Mouse (Mus musculus) spleen, adult 2 months (tissue): ENCODE data around the gene AI481877.

ENCODE experiments used
- CTCF ChIP-seq: fragments of 200-500 bp; IDR thresholded peaks from 2 replicates; pipeline ENCODE4 v1.5.1; 2011; ENCODE audit warnings: mild to moderate bottlenecking, inconsistent platforms; ENCODE audit not compliant: insufficient read depth, insufficient read length, insufficient replicate concordance; ENCODE audit errors: extremely low read depth
- POLR2A ChIP-seq: fragments of 200-500 bp; IDR thresholded peaks from 2 replicates; pipeline ENCODE4 v1.6.1; 2011; ENCODE audit warnings: low read depth, low read length, inconsistent platforms

GRCm38 (mm10) chr4:59149043-59149442 lies 10.3 kb upstream of the AI481877 start:
- TF ChIP-seq POLR2A (no peak), CTCF (no peak)
